Mouse (Mus musculus): ENCODE results near the gene Ano7.

- TF ChIP-seq POLR2A (IDR thresholded peaks at IDR 0.05; ENCODE audit: low read depth, low read length): no peak
- TF ChIP-seq CTCF (IDR thresholded peaks at IDR 0.05; ENCODE audit: borderline replicate concordance, insufficient read depth, low read length): no peak
These were observed 21.0 kb upstream of the Ano7 start for GRCm38 (mm10) chr1:93352724-93353123.

Measured in embryonic fibroblast, embryonic 13.5 days (primary cell).